Mouse (Mus musculus) embryonic facial prominence, embryonic 11.5 days (tissue): Measurements from ENCODE around the gene Hoxa6. TPM values are rescaled to one million over a fixed set of nuclear protein-coding genes. Genes with fewer than 3 reads are reported as not detected.

Experiments used
- ATAC-seq: fragments of 200-750 bp; cut with Nextera tagmentation; replicated peaks from 2 replicates; pipeline ENCODE4 v1.8.0; 2017; ENCODE audit warnings: low read depth; ENCODE audit not compliant: insufficient number of reproducible peaks, low FRiP score, low TSS enrichment
- DNase-seq: peaks from one replicate; pipeline ENCODE4 v3.0.0-alpha.2; 2015; ENCODE audit warnings: low spot score
- H3K27ac ChIP-seq: fragments of 300-500 bp; sonication (generic); replicated peaks from 2 replicates; pipeline ENCODE4 v1.5.1; 2014; ENCODE audit warnings: mild to moderate bottlenecking, low read depth, low read length, control low read depth
- H3K27me3 ChIP-seq: fragments of 300-500 bp; sonication (generic); 2 replicates; pipeline ENCODE4 v1.6.1; 2014; ENCODE audit warnings: mild to moderate bottlenecking, low read length, moderate library complexity, mixed read lengths; ENCODE audit not compliant: control insufficient read depth, insufficient read depth
- H3K36me3 ChIP-seq: fragments of 300-500 bp; sonication (generic); replicated peaks from 2 replicates; pipeline ENCODE4 v1.6.1; 2014; ENCODE audit warnings: low read depth, mild to moderate bottlenecking, low read length, moderate library complexity, mixed read lengths; ENCODE audit not compliant: control insufficient read depth, insufficient read depth
- H3K4me1 ChIP-seq: fragments of 300-500 bp; sonication (generic); 2 replicates; pipeline ENCODE4 v1.6.1; 2014; ENCODE audit warnings: low read length, mixed read lengths; ENCODE audit not compliant: control insufficient read depth, insufficient read depth
- H3K4me2 ChIP-seq: fragments of 300-500 bp; sonication (generic); 2 replicates; pipeline ENCODE4 v1.6.1; 2014; ENCODE audit warnings: low read depth, mild to moderate bottlenecking, control low read depth, low read length, moderate library complexity
- H3K4me3 ChIP-seq: fragments of 300-500 bp; sonication (generic); 2 replicates; pipeline ENCODE4 v1.5.1; 2014; ENCODE audit warnings: low read depth, low read length, control low read depth
- H3K9ac ChIP-seq: fragments of 300-500 bp; sonication (generic); replicated peaks from 2 replicates; pipeline ENCODE4 v1.6.1; 2014; ENCODE audit warnings: mild to moderate bottlenecking, control low read depth, low read length
- H3K9me3 ChIP-seq: fragments of 300-500 bp; sonication (generic); replicated peaks from 2 replicates; pipeline ENCODE4 v1.6.1; 2016; ENCODE audit warnings: mild to moderate bottlenecking, low read length, inconsistent platforms, mixed read lengths; ENCODE audit not compliant: control insufficient read depth
- WGBS: fragments of 180-500 bp; shearing (Covaris S2); extraction: QIAGEN DNeasy Blood & Tissue Kit; methylation state at CpG from one replicate; pipeline ENCODE4 v1.1.7; 2014; 5-methylcytosine and 5-hydroxymethylcytosine counted together
- polyA plus RNA-seq: library from polyadenylated mRNA; unstranded; fragments of >200 nt; fragmentation: Nextera tagmentation; extraction: Ambion mirVana; gene quantifications from 2 replicates; pipeline ENCODE4 v1.2.1, GENCODE M21; 2014

Hoxa6 gene
- polyA plus RNA-seq, 1 experiment from 2014 or later: not detected

GRCm38 (mm10) chr6:52176391-52176790, 32.1 kb downstream of the Hoxa6 start:
- no peak overlapping the region for H3K9ac ChIP-seq
- H3K9me3 ChIP-seq: no peaks in the 10 kb centered on the region
- H3K4me1 ChIP-seq: peaks cover 4% of the 10 kb centered on the region
- no peak overlapping the region for H3K4me2 ChIP-seq
- no peak overlapping the region for H3K4me3 ChIP-seq
- no peak overlapping the region for H3K27ac ChIP-seq
- H3K36me3 ChIP-seq: no peaks in the 10 kb centered on the region
- DNase-seq (no peak), ATAC-seq (no peak)
- 2% methylated on average over 6 of the region's 6 CpGs for WGBS
- peaks cover 86% of the 10 kb centered on the region for H3K27me3 ChIP-seq

GRCm38 (mm10) chr6:52175864-52176263, 32.7 kb downstream of the Hoxa6 start:
- Histone ChIP-seq H3K4me3 (peak overlapping the region; percentile 23), H3K27me3 (peaks cover 86% of the 10 kb centered on the region), H3K4me2 (peak overlapping the region; percentile 10; the same call in 1 of the 2 replicates), H3K36me3 (no peaks in the 10 kb centered on the region), H3K9ac (no peak overlapping the region), H3K4me1 (peaks cover 4% of the 10 kb centered on the region), H3K27ac (0 out of 2 replicates have a peak overlapping the region, but pooled peaks have one; percentile 35), H3K9me3 (no peaks in the 10 kb centered on the region)
- ATAC-seq: no peak
- WGBS: 6% methylated on average over 2 of the region's 35 CpGs
- DNase-seq: no peak

- peak overlapping the region; percentile 10; the same call in 1 of the 2 replicates for H3K4me2 ChIP-seq
Measured at GRCm38 (mm10) chr6:52174968-52175751, 33.4 kb downstream of the Hoxa6 start.

GRCm38 (mm10) chr6:52173648-52174047, 34.9 kb downstream of the Hoxa6 start:
- DNase-seq (no peak), ATAC-seq (no peak)
- Histone ChIP-seq H3K4me2 (no peak overlapping the region), H3K27ac (no peak overlapping the region), H3K4me1 (peaks cover 4% of the 10 kb centered on the region), H3K9ac (no peak overlapping the region), H3K36me3 (no peaks in the 10 kb centered on the region), H3K9me3 (no peaks in the 10 kb centered on the region), H3K27me3 (peaks cover 81% of the 10 kb centered on the region), H3K4me3 (no peak overlapping the region)
- 0% methylated on average over 4 of the region's 4 CpGs for WGBS

More at GRCm38 (mm10) chr6:52174968-52175751, 33.4 kb downstream of the Hoxa6 start:
- H3K36me3 ChIP-seq: no peaks in the 10 kb centered on the region
- peaks cover 4% of the 10 kb centered on the region for H3K4me1 ChIP-seq
- DNase-seq (no peak), ATAC-seq (no peak)
- H3K9me3 ChIP-seq: no peaks in the 10 kb centered on the region
- peaks cover 87% of the 10 kb centered on the region for H3K27me3 ChIP-seq
- H3K4me3 ChIP-seq: peak overlapping the region; percentile 23
- under 1% methylated on average over 41 of the region's 41 CpGs for WGBS
- 0 out of 2 replicates have a peak overlapping the region, but pooled peaks have one; percentile 5 for H3K9ac ChIP-seq
- 0 out of 2 replicates have a peak overlapping the region, but pooled peaks have one; percentile 35 for H3K27ac ChIP-seq

GRCm38 (mm10) chr6:52172501-52172900, 36.0 kb downstream of the Hoxa6 start:
- under 1% methylated on average over 35 of the region's 35 CpGs for WGBS
- DNase-seq (peak; percentile 76), ATAC-seq (no peak; the same call in 1 of the 2 replicates)
- peaks cover 81% of the 10 kb centered on the region for H3K27me3 ChIP-seq
- H3K4me1 ChIP-seq: peaks cover 4% of the 10 kb centered on the region
- no peaks in the 10 kb centered on the region for H3K9me3 ChIP-seq
- H3K27ac ChIP-seq: no peak overlapping the region; the same call in 1 of the 2 replicates
- H3K9ac ChIP-seq: peak overlapping the region; percentile 34; the same call in 1 of the 2 replicates
- no peaks in the 10 kb centered on the region for H3K36me3 ChIP-seq
- H3K4me2 ChIP-seq: peak overlapping the region; percentile 44
- peak overlapping the region; percentile 9 for H3K4me3 ChIP-seq

- H3K4me3 ChIP-seq: no peak overlapping the region
- no peak for ATAC-seq
- peak overlapping the region; percentile 44 for H3K4me2 ChIP-seq
- 5% methylated on average over 7 of the region's 7 CpGs for WGBS
- H3K9me3 ChIP-seq: no peaks in the 10 kb centered on the region
- no peak overlapping the region; the same call in 1 of the 2 replicates for H3K27ac ChIP-seq
- no peaks in the 10 kb centered on the region for H3K36me3 ChIP-seq
- H3K4me1 ChIP-seq: peaks cover 4% of the 10 kb centered on the region
- H3K9ac ChIP-seq: peak overlapping the region; percentile 34; the same call in 1 of the 2 replicates
- no peak for DNase-seq
- H3K27me3 ChIP-seq: peaks cover 79% of the 10 kb centered on the region
Measured at GRCm38 (mm10) chr6:52171938-52172337, 36.6 kb downstream of the Hoxa6 start.

- Histone ChIP-seq H3K27me3 (peaks cover 78% of the 10 kb centered on the region), H3K4me1 (peaks cover 4% of the 10 kb centered on the region), H3K4me2 (no peak overlapping the region), H3K36me3 (no peaks in the 10 kb centered on the region), H3K9me3 (no peaks in the 10 kb centered on the region), H3K27ac (no peak overlapping the region), H3K9ac (no peak overlapping the region), H3K4me3 (no peak overlapping the region)
- 3% methylated on average over 4 of the region's 4 CpGs for WGBS
- DNase-seq: peak; percentile 66
- ATAC-seq: 0 out of 2 replicates have a peak, but pooled peaks have one; percentile 42
Measured at GRCm38 (mm10) chr6:52171331-52171730, 37.2 kb downstream of the Hoxa6 start.

- no peaks in the 10 kb centered on the region for H3K9me3 ChIP-seq
- H3K4me1 ChIP-seq: peaks cover 4% of the 10 kb centered on the region
- H3K36me3 ChIP-seq: no peaks in the 10 kb centered on the region
- DNase-seq (no peak), ATAC-seq (no peak)
- H3K27me3 ChIP-seq: peaks cover 74% of the 10 kb centered on the region
- peak overlapping the region; percentile 13 for H3K9ac ChIP-seq
- no peak overlapping the region; the same call in 1 of the 2 replicates for H3K4me3 ChIP-seq
- 3% methylated on average over 5 of the region's 5 CpGs for WGBS
- no peak overlapping the region for H3K27ac ChIP-seq
- peak overlapping the region; percentile 19; the same call in 1 of the 2 replicates for H3K4me2 ChIP-seq
Measured at GRCm38 (mm10) chr6:52170898-52171223, 37.7 kb downstream of the Hoxa6 start.
